ENCODE assay signal across 8 mouse cellular contexts in genomic region chr6:49097596-49098110, GRCm38 (mm10). TPM values are rescaled to one million over a fixed set of nuclear protein-coding genes. Genes with fewer than 3 reads are reported as not detected.
A peak's percentile ranks its signal among the peaks of the same experiment; 100 is the strongest.
DNase-seq lines count a peak whose midpoint lies in the region; ATAC-seq and TF ChIP-seq lines count a peak whose summit lies in the region.

No protein-coding gene starts in this region.

- no peak overlapping the region for H3K9ac ChIP-seq in kidney, embryonic 16.5 days (replicated peaks; ENCODE audit: low read length)

- 84% methylated on average over 5 of the region's 5 CpGs for WGBS in kidney, embryonic 16.5 days

- ATAC-seq in kidney, embryonic 16.5 days (ENCODE audit: low FRiP score, low TSS enrichment), result no peak
- ATAC-seq in erythroid progenitor cell, adult 5-6 weeks (replicated peaks; ENCODE audit: low FRiP score, poor library complexity, severe bottlenecking), result no peak

- H3K4me2 ChIP-seq in kidney, embryonic 16.5 days (replicated peaks; ENCODE audit: low read depth, low read length), result no peak overlapping the region

- peak; percentile 24 for DNase-seq in kidney, adult 11 months
- DNase-seq in cerebellum, postnatal 36 days, result peak; percentile 38 to 46
- DNase-seq in kidney, postnatal 36 days, result peak; percentile 9 to 14
- no peak for DNase-seq in MN1 (ENCODE audit: low spot score)
- DNase-seq in right cerebral cortex, postnatal 14 days, result no peak

- no peaks in the 10 kb centered on the region for H3K27me3 ChIP-seq in kidney, embryonic 16.5 days (ENCODE audit: insufficient read depth, low read length)

- peaks cover 32% of the 10 kb centered on the region for H3K36me3 ChIP-seq in kidney, embryonic 16.5 days (ENCODE audit: insufficient read depth, low read length)

- no peaks in the 10 kb centered on the region for H3K9me3 ChIP-seq in kidney, embryonic 16.5 days (ENCODE audit: low read length)

- no peak overlapping the region for H3K27ac ChIP-seq in kidney, embryonic 16.5 days (ENCODE audit: low read length)
- peak overlapping the region; percentile 91 for H3K27ac ChIP-seq in bone marrow macrophage, adult 2 months (ENCODE audit: insufficient read depth, low read depth, low read length)

- peaks cover 16% of the 10 kb centered on the region; the same call in 1 of the 2 replicates for H3K4me1 ChIP-seq in kidney, embryonic 16.5 days (ENCODE audit: insufficient read depth, low read length)
- peaks cover 38% of the 10 kb centered on the region for H3K4me1 ChIP-seq in bone marrow macrophage, adult 2 months (ENCODE audit: control insufficient read depth, insufficient read depth, low read length)

- TF ChIP-seq POLR2A in bone marrow macrophage, adult 2 months (IDR thresholded peaks at IDR 0.05; ENCODE audit: borderline replicate concordance, low read depth, low read length), result no peak

- no peak overlapping the region for H3K4me3 ChIP-seq in kidney, embryonic 16.5 days (ENCODE audit: low read length)
- no peak overlapping the region for H3K4me3 ChIP-seq in bone marrow macrophage, adult 2 months (ENCODE audit: insufficient read depth, low read length)

- TF ChIP-seq CTCF in bone marrow macrophage, adult 2 months (IDR thresholded peaks at IDR 0.05; ENCODE audit: low read depth, low read length), result no peak

RNA-seq across cellular contexts. Expression of gene Malsu1, which starts 24.1 kb away (rescaled TPM):
- 62.8 and 72.2 TPM in 2 replicates for polyA plus RNA-seq in kidney, embryonic 16.5 days (2015; fragmentation: Nextera tagmentation; extraction: Ambion mirVana)
- polyA plus RNA-seq in bone marrow macrophage, adult 2 months (2012; ENCODE audit: insufficient read depth, insufficient read length, missing spikeins), result 27.5 and 33.2 TPM in 2 replicates
- 4.2 and 21.6 TPM in 2 replicates for total RNA-seq in erythroid progenitor cell, adult 5-6 weeks (2015; ENCODE audit: low replicate concordance)
- total RNA-seq in erythroid progenitor cell, adult 5-6 weeks (2017; ENCODE audit: low replicate concordance), result 0.45 and 6.3 TPM in 2 replicates

Comparison
In these comparisons a context has a peak if more than half of its experiments do, and no peak if none do; other contexts are left out.
1. DNase-seq: peak in kidney, adult 11 months (single experiment), cerebellum, postnatal 36 days (2 of 2) and kidney, postnatal 36 days (2 of 2); none in MN1 (single experiment) and right cerebral cortex, postnatal 14 days (single experiment).